Mouse (Mus musculus) small intestine, adult 2 months (tissue): Measurements from ENCODE around the gene Stim1. TPM values are rescaled to one million over a fixed set of nuclear protein-coding genes. Genes with fewer than 3 reads are reported as not detected.

Experiments
- H3K27ac ChIP-seq: fragments of 200-500 bp; 2 replicates; pipeline ENCODE4 v1.5.1; 2012; ENCODE audit warnings: low read depth, low read length, control low read depth, inconsistent platforms; ENCODE audit not compliant: insufficient read depth
- H3K27me3 ChIP-seq: fragments of 200-500 bp; 2 replicates; pipeline ENCODE4 v1.6.1; 2012; ENCODE audit warnings: mild to moderate bottlenecking, moderate library complexity, low read length, inconsistent platforms; ENCODE audit not compliant: control insufficient read depth, insufficient read depth
- H3K36me3 ChIP-seq: fragments of 200-500 bp; 2 replicates; pipeline ENCODE4 v1.6.1; 2012; ENCODE audit warnings: mild to moderate bottlenecking, low read length, control low read depth, inconsistent platforms; ENCODE audit not compliant: control insufficient read depth, insufficient read depth
- H3K4me1 ChIP-seq: fragments of 200-500 bp; 2 replicates; pipeline ENCODE4 v1.6.1; 2012; ENCODE audit warnings: low read length, inconsistent platforms, mixed read lengths; ENCODE audit not compliant: control insufficient read depth, insufficient read depth, insufficient read length
- H3K4me3 ChIP-seq: fragments of 200-500 bp; 2 replicates; pipeline ENCODE4 v1.5.1; 2012; ENCODE audit warnings: low read depth, mild to moderate bottlenecking, control low read depth, inconsistent platforms, low read length, moderate library complexity
- CTCF ChIP-seq: fragments of 200-500 bp; IDR thresholded peaks from 2 replicates; pipeline ENCODE4 v1.5.1; 2012; ENCODE audit warnings: low read depth, mild to moderate bottlenecking, control low read depth, inconsistent platforms, low read length, moderate library complexity, mixed read lengths; ENCODE audit not compliant: insufficient replicate concordance, insufficient read length; ENCODE audit errors: extremely low read depth
- POLR2A ChIP-seq: fragments of 200-500 bp; IDR thresholded peaks from 2 replicates; pipeline ENCODE4 v1.6.1; 2012; ENCODE audit warnings: low read depth, mild to moderate bottlenecking, control low read depth, inconsistent platforms, low read length, moderate library complexity
- WGBS: fragments of 180-500 bp; shearing (Covaris S2); methylation state at CpG from one replicate; pipeline ENCODE4 v1.1.7; 2018; 5-methylcytosine and 5-hydroxymethylcytosine counted together
- polyA plus RNA-seq: library from polyadenylated mRNA; depleted of rRNA; stranded (reverse); fragments of >200 nt; gene quantifications from 2 replicates; pipeline ENCODE4 v1.2.3, GENCODE M21; 2012

Gene Stim1
- polyA plus RNA-seq, 1 experiment: 20.7 TPM

DNA sequence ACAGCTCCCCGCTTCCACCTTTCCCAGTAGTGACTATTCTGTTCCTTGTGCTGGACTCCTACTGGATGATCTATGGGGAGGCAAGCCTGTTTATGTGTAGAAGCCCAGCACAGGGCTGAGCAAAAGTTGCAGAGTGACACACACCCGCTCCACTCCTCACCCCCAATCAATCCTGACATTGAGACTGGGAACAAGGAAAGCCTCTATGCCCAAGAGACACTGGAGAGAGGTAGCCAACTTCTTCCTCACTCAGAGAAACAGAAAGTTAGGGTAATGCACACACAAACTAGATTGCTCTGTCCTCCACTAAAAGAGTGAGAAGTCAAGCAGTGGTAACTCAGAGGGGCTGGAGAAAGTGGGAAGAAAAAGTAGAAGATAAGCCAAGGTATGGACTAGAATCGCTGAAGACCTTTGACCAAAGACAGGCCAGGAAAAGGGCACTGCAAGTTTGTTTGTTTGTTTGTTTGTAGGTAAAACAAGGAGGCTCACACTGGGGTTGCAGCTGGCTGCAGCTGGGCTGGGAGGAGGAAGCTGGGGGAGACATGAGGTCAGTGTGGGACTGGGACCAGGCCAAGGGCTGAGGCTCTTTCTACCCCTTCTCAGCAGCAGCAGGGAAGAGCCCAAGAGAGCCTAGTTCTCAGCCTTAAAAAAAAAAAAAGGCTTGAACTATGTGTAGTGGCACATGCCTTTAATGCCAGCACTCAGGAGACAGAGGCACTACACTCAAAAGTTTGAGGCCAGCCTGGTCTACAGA lies 22.6 kb upstream of the Stim1 start:
- H3K4me1 ChIP-seq: peaks cover 54% of the 10 kb centered on the region
- TF ChIP-seq POLR2A (no peak), CTCF (no peak)
- H3K4me3 ChIP-seq: no peak overlapping the region
- H3K27me3 ChIP-seq: no peaks in the 10 kb centered on the region
- H3K27ac ChIP-seq: peak overlapping the region; percentile 74
- 39% methylated on average over 3 of the region's 3 CpGs for WGBS
- H3K36me3 ChIP-seq: peaks cover 16% of the 10 kb centered on the region

DNA sequence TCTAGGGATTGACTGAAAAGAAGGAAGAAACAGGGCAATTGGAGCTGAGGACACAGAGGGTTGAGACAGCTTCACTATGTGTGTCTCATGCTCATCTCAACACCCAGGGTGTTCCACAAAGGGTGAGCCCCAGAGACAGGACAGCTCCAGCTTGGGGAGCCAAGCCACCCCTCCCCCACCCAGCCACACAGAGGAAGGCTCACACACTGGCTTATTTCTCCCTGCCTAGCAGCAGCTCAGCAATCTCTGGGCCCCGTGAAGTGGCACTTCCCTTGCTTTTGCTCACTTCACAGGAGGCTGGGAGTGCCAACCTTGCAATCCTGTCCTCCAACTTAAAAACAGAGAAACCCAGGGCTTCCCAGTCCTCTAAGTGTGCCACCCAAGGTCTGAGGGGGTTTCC lies 21.8 kb upstream of the Stim1 start:
- peaks cover 54% of the 10 kb centered on the region for H3K4me1 ChIP-seq
- no peak overlapping the region for H3K4me3 ChIP-seq
- peaks cover 12% of the 10 kb centered on the region for H3K36me3 ChIP-seq
- H3K27me3 ChIP-seq: no peaks in the 10 kb centered on the region
- WGBS: 11% methylated on average over 1 of the region's 1 CpGs
- TF ChIP-seq CTCF: no peak
- TF ChIP-seq POLR2A: no peak
- peak overlapping the region; percentile 74 for H3K27ac ChIP-seq

DNA sequence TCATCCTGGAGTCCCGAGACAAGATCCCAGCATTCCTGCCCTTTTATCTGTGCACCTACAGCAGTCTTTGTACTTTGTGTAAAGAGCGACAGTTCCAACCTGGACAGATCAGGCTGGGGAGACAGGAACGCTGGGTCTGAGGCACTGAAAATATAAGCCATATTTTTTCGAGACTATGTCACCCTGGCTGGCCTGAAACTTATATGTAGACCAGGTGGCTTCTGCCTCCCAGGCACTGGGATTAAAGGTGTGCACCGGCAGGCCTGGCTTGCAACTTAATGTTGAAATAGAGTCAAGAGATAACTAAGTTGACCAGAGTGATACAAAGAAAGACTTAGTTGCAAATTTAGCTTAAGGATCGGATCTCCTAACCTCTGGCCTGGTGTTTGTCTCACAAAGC lies 21.3 kb upstream of the Stim1 start:
- H3K4me1 ChIP-seq: peaks cover 54% of the 10 kb centered on the region
- 21% methylated on average over 6 of the region's 6 CpGs for WGBS
- H3K27me3 ChIP-seq: no peaks in the 10 kb centered on the region
- TF ChIP-seq POLR2A: no peak
- TF ChIP-seq CTCF: no peak
- no peak overlapping the region for H3K4me3 ChIP-seq
- H3K27ac ChIP-seq: peak overlapping the region; percentile 74
- H3K36me3 ChIP-seq: peaks cover 7% of the 10 kb centered on the region

DNA sequence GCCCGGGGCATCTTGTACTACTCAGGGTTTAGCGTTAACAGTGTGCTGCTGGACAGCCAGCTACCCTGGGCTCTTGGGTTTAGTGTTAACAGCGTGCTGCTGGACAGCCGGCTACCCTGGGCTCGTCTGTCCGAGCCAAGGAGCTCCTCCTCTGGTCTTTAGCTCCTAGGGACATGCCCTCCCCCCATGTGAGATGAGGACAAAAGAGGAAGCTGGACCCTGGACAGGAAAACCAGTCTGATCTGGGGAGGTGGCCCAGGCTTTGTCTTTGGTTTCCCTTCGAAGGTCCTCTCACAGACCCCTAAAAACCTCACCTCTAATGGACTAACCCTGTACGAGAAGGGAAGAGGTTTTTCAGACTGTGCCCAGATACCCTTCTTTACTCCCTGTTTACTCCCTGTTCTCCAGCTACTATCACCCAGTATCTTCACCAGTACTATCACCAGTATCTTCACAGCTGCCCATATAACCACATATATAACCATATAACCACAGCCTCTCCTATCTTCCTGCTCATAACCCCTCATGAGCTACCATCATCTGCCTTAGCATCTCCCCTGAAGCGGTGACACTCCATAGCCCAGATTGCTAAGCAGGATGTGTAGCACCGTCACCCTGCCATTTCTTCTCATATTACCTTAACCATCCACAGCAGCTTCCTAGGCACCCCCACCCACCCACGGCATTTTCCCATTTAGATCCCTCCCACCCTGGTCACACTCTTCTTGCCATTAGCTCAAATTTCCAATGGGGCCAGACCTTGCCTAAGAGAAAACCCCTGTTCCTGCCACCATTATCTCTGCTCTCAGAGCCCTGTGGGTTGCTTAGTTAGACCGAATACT lies 20.4 kb upstream of the Stim1 start:
- H3K4me1 ChIP-seq: peaks cover 51% of the 10 kb centered on the region
- peak overlapping the region; percentile 74 for H3K27ac ChIP-seq
- peaks cover 4% of the 10 kb centered on the region; the same call in 1 of the 2 replicates for H3K36me3 ChIP-seq
- TF ChIP-seq POLR2A: no peak
- no peak for TF ChIP-seq CTCF
- WGBS: 69% methylated on average over 12 of the region's 12 CpGs
- peak overlapping the region; percentile 17 for H3K4me3 ChIP-seq
- no peaks in the 10 kb centered on the region for H3K27me3 ChIP-seq

DNA sequence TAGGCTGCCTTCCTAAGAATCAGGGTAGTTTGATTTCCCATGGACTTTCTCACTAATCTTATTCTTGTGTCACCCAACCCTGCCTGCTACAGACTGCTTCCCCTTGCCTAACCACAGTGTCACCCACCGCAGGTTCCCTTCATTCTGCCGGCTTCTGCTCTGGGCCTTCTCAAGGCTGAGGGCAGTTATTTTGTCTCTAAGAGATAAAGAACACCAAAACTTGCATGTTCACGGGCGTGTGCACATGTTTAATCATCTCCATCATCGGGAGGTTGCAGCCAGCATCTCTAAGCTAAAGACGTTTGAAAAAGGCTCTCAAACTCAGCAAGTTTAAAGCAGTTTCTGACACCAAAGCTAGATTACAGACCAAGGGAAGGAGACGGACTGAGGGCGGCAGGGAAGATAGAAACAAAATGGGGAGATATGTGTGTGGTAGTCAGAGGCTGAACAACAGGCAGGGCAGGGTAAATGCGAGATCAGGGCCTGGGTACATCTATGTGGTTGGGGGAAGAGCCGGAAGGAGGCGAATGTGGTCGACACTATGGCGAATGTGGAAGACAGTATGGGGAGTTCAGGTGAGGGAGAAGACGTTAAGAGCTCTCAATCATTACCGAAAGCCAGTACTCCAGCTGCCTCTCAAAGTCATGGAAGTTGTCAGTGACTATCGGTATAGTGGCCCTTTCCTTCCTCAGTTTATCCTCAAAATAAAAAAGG lies 18.8 kb upstream of the Stim1 start:
- TF ChIP-seq POLR2A: no peak; the same call in 1 of the 2 replicates
- no peak for TF ChIP-seq CTCF
- Histone ChIP-seq H3K4me3 (peak overlapping the region; percentile 81), H3K36me3 (no peaks in the 10 kb centered on the region), H3K4me1 (peaks cover 41% of the 10 kb centered on the region), H3K27me3 (no peaks in the 10 kb centered on the region), H3K27ac (peak overlapping the region; percentile 47)
- 5% methylated on average over 16 of the region's 16 CpGs for WGBS

DNA sequence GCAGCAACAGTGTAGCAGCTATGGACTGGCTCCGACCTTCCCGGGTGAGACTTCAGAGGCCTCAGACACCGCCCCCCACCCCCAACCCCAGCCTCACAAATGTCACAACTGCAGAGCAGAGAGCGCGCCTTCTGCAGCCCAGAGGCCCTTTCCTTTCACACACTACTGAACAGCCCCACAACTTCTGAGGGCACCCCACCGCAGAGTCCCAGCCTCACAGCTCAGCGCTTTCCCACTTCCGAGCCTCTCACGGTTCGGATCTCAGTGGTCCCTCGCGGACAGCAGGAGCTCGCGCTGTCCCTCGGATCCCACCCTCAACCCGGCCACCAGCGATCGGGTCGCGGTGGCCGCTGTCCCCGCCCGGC lies 18.1 kb upstream of the Stim1 start:
- Histone ChIP-seq H3K4me1 (peaks cover 35% of the 10 kb centered on the region), H3K27me3 (no peaks in the 10 kb centered on the region), H3K36me3 (no peaks in the 10 kb centered on the region), H3K27ac (peak overlapping the region; percentile 47), H3K4me3 (peak overlapping the region; percentile 81)
- WGBS: under 1% methylated on average over 23 of the region's 23 CpGs
- TF ChIP-seq CTCF (no peak), POLR2A (no peak)

DNA sequence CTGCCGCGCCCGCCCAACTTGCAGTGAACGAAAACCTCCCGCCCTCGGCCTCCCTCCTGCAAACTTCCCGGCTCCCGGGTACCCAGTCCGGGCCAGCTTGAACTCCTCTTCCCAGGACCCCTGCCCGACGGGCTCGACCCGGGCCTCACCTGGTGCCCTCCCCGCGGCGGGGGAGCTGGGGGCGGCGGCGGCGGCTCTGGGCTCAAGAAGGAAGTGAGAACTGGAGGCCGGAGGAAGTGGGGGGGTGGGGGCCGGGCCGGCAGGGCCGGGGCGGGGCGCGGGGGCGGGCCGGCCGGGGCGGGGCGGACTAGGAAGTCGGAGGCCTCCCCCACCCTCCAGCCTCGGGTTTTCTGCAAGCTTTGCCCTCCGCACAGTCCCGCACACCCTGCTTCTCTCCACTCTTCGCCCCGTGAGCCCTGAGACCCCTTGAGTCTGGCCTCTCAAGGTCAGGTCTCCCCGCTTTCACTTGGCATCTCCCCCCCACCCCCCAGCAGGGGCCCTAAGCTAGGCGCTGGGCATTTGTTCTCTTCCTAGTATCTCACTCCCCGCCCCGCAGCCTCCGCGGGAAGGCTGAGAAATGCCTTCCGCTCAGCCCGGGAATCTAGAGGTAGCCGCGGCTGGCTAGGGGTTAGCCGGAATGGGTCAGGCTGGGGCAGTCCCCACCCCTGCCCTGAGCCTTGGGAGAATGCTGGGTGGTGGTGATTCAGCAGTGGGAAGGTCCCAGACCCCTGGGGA lies 17.5 kb upstream of the Stim1 start:
- under 1% methylated on average over 49 of the region's 49 CpGs for WGBS
- H3K4me1 ChIP-seq: peaks cover 30% of the 10 kb centered on the region
- no peaks in the 10 kb centered on the region for H3K27me3 ChIP-seq
- H3K36me3 ChIP-seq: no peaks in the 10 kb centered on the region
- H3K27ac ChIP-seq: peak overlapping the region; percentile 98
- H3K4me3 ChIP-seq: peak overlapping the region; percentile 81
- TF ChIP-seq POLR2A (peak; percentile 90), CTCF (no peak)
